Mouse (Mus musculus) skeletal muscle tissue, adult 2 months (tissue): ENCODE measurements around the gene Morf4l1.
A peak's percentile ranks its signal among the peaks of the same experiment; 100 is the strongest.
"Not testable (repeated sequence)": the region's sequence is repeated elsewhere in the genome, so short reads cannot be mapped to it uniquely, and the experiment has no call there.

Source experiments
- DNase-seq: peaks from one replicate; pipeline ENCODE4 v3.0.0-alpha.2; 2012; ENCODE audit warnings: low read depth, low spot score

The Morf4l1 gene

GRCm38 (mm10) chr9:90060932-90061331 is 53.6 kb downstream of the Morf4l1 start:
- not testable (repeated sequence) for DNase-seq

- no peak for DNase-seq
Measured at GRCm38 (mm10) chr9:90060574-90060875, 54.0 kb downstream of the Morf4l1 start.

GRCm38 (mm10) chr9:90059828-90060573 is 54.6 kb downstream of the Morf4l1 start:
- DNase-seq, result no peak

GRCm38 (mm10) chr9:90056716-90057115 is 57.9 kb downstream of the Morf4l1 start:
- DNase-seq, result no peak

- no peak for DNase-seq
Measured at GRCm38 (mm10) chr9:90055911-90056310, 58.7 kb downstream of the Morf4l1 start.

GRCm38 (mm10) chr9:90055409-90055808 is 59.2 kb downstream of the Morf4l1 start:
- no peak for DNase-seq

- peak; percentile 56 for DNase-seq
Measured at GRCm38 (mm10) chr9:90054371-90055145, 60.0 kb downstream of the Morf4l1 start.

GRCm38 (mm10) chr9:90053852-90054251 is 60.7 kb downstream of the Morf4l1 start, which contains the start of gene Ctsh:
Gene Ctsh (plus strand): TSS chr9:90054152.
- no peak for DNase-seq

- DNase-seq, result no peak
Measured at GRCm38 (mm10) chr9:90047937-90048627, 66.5 kb downstream of the Morf4l1 start.

- DNase-seq, result no peak
Measured at GRCm38 (mm10) chr9:90045191-90045590, 69.4 kb downstream of the Morf4l1 start.

- DNase-seq, result peak; percentile 16
Measured at GRCm38 (mm10) chr9:90042906-90043305, 71.7 kb downstream of the Morf4l1 start.
